Mouse (Mus musculus): ENCODE data around the gene Ccdc137. TPM values are rescaled to one million over a fixed set of nuclear protein-coding genes. Genes with fewer than 3 reads are reported as not detected.

Gene Ccdc137
- polyA plus RNA-seq, 1 experiment from 2014 or later, result 13.0 TPM

Other genes with a start within 250 kb of the Ccdc137 start
- 0.91 and 1.0 TPM in 2 replicates for gene Bahcc1, start 225.2 kb upstream of the Ccdc137 start, polyA plus RNA-seq (2015; fragmentation: Nextera tagmentation; extraction: Ambion mirVana)
- 559 and 587 TPM in 2 replicates for gene Actg1, start 109.6 kb upstream of the Ccdc137 start, polyA plus RNA-seq (2015; fragmentation: Nextera tagmentation; extraction: Ambion mirVana)
- not detected in 2 replicates for gene Fscn2, start 96.6 kb upstream of the Ccdc137 start, polyA plus RNA-seq (2015; fragmentation: Nextera tagmentation; extraction: Ambion mirVana)
- 6.2 and 7.2 TPM in 2 replicates for gene Faap100, start 79.4 kb upstream of the Ccdc137 start, polyA plus RNA-seq (2015; fragmentation: Nextera tagmentation; extraction: Ambion mirVana)
- gene Nploc4, start 20.4 kb upstream of the Ccdc137 start, polyA plus RNA-seq (2015; fragmentation: Nextera tagmentation; extraction: Ambion mirVana), result 20.6 and 24.3 TPM in 2 replicates
- gene Tspan10, start 15.5 kb upstream of the Ccdc137 start, polyA plus RNA-seq (2015; fragmentation: Nextera tagmentation; extraction: Ambion mirVana), result not detected in 2 replicates
- 0.17 TPM in 1 of 2 replicates, not detected in the other for gene Pde6g, start 4.6 kb upstream of the Ccdc137 start, polyA plus RNA-seq (2015; fragmentation: Nextera tagmentation; extraction: Ambion mirVana)
- 6.8 and 7.1 TPM in 2 replicates for gene Oxld1, start within 50 bp of the Ccdc137 start, polyA plus RNA-seq (2015; fragmentation: Nextera tagmentation; extraction: Ambion mirVana)
- gene Arl16, start 9.5 kb downstream of the Ccdc137 start, polyA plus RNA-seq (2015; fragmentation: Nextera tagmentation; extraction: Ambion mirVana), result 13.7 and 14.0 TPM in 2 replicates
- gene Mrpl12, start 26.5 kb downstream of the Ccdc137 start, polyA plus RNA-seq (2015; fragmentation: Nextera tagmentation; extraction: Ambion mirVana), result 89.5 and 90.2 TPM in 2 replicates
- gene Slc25a10, start 33.7 kb downstream of the Ccdc137 start, polyA plus RNA-seq (2015; fragmentation: Nextera tagmentation; extraction: Ambion mirVana), result 42.8 and 46.5 TPM in 2 replicates
- gene Gcgr, start 72.6 kb downstream of the Ccdc137 start, polyA plus RNA-seq (2015; fragmentation: Nextera tagmentation; extraction: Ambion mirVana), result 16.9 and 20.5 TPM in 2 replicates
- gene Mcrip1, start 91.6 kb downstream of the Ccdc137 start, polyA plus RNA-seq (2015; fragmentation: Nextera tagmentation; extraction: Ambion mirVana), result 41.8 and 47.6 TPM in 2 replicates
- 0.36 and 0.38 TPM in 2 replicates for gene Ppp1r27, start 93.0 kb downstream of the Ccdc137 start, polyA plus RNA-seq (2015; fragmentation: Nextera tagmentation; extraction: Ambion mirVana)
- gene P4hb, start 115.1 kb downstream of the Ccdc137 start, polyA plus RNA-seq (2015; fragmentation: Nextera tagmentation; extraction: Ambion mirVana), result 635 and 803 TPM in 2 replicates
- gene Arhgdia, start 123.5 kb downstream of the Ccdc137 start, polyA plus RNA-seq (2015; fragmentation: Nextera tagmentation; extraction: Ambion mirVana), result 222 and 238 TPM in 2 replicates
- 253 and 277 TPM in 2 replicates for gene Alyref, start 140.2 kb downstream of the Ccdc137 start, polyA plus RNA-seq (2015; fragmentation: Nextera tagmentation; extraction: Ambion mirVana)
- 76.2 and 79.0 TPM in 2 replicates for gene Anapc11, start 140.3 kb downstream of the Ccdc137 start, polyA plus RNA-seq (2015; fragmentation: Nextera tagmentation; extraction: Ambion mirVana)
- 14.7 and 15.8 TPM in 2 replicates for gene Npb, start 150.4 kb downstream of the Ccdc137 start, polyA plus RNA-seq (2015; fragmentation: Nextera tagmentation; extraction: Ambion mirVana)
- gene Pcyt2, start 159.8 kb downstream of the Ccdc137 start, polyA plus RNA-seq (2015; fragmentation: Nextera tagmentation; extraction: Ambion mirVana), result 138 and 165 TPM in 2 replicates
- gene Sirt7, start 167.1 kb downstream of the Ccdc137 start, polyA plus RNA-seq (2015; fragmentation: Nextera tagmentation; extraction: Ambion mirVana), result 32.3 and 36.9 TPM in 2 replicates
- 37.6 and 42.3 TPM in 2 replicates for gene Mafg, start 175.5 kb downstream of the Ccdc137 start, polyA plus RNA-seq (2015; fragmentation: Nextera tagmentation; extraction: Ambion mirVana)
- 5.1 and 5.7 TPM in 2 replicates for gene Pycr1, start 185.7 kb downstream of the Ccdc137 start, polyA plus RNA-seq (2015; fragmentation: Nextera tagmentation; extraction: Ambion mirVana)
- gene Myadml2, start 190.0 kb downstream of the Ccdc137 start, polyA plus RNA-seq (2015; fragmentation: Nextera tagmentation; extraction: Ambion mirVana), result 0.29 and 1.0 TPM in 2 replicates
- gene Notum, start 203.1 kb downstream of the Ccdc137 start, polyA plus RNA-seq (2015; fragmentation: Nextera tagmentation; extraction: Ambion mirVana), result 0.33 and 0.40 TPM in 2 replicates
- gene Aspscr1, start 214.9 kb downstream of the Ccdc137 start, polyA plus RNA-seq (2015; fragmentation: Nextera tagmentation; extraction: Ambion mirVana), result 45.1 and 47.9 TPM in 2 replicates